Mouse (Mus musculus) heart, adult 2 months (tissue): ENCODE data around the gene Gpbar1.

ENCODE experiments used
- CTCF ChIP-seq: fragments of 200-600 bp; IDR thresholded peaks from 2 replicates; pipeline ENCODE4 v1.8.1; 2022; ENCODE audit warnings: antibody characterized with exemption, mild to moderate bottlenecking, moderate library complexity
- POLR2A ChIP-seq: fragments of 200-500 bp; IDR thresholded peaks from 2 replicates; pipeline ENCODE4 v1.6.1; 2011; ENCODE audit warnings: mild to moderate bottlenecking, low read depth, low read length, control low read depth; ENCODE audit not compliant: insufficient read depth

- TF ChIP-seq CTCF (0 out of 2 replicates have a peak, but pooled peaks have one; percentile 8), POLR2A (no peak)
Observed at GRCm38 (mm10) chr1:74268750-74269149, 9.6 kb upstream of the Gpbar1 start.
